Mouse (Mus musculus) limb, embryonic 13.5 days (tissue): Measurements from ENCODE around the gene Jak2. TPM values are rescaled to one million over a fixed set of nuclear protein-coding genes. Genes with fewer than 3 reads are reported as not detected.
A peak's percentile ranks its signal among the peaks of the same experiment; 100 is the strongest.

Experiments used
- ATAC-seq: fragments of 200-750 bp; cut with Nextera tagmentation; 2 replicates; pipeline ENCODE4 v1.8.0; 2017; ENCODE audit warnings: low read depth, moderate number of reproducible peaks, moderate TSS enrichment; ENCODE audit not compliant: low FRiP score
- H3K27ac ChIP-seq: fragments of 300-500 bp; sonication (generic); 2 replicates; pipeline ENCODE4 v1.5.1; 2015; ENCODE audit warnings: inconsistent platforms, mild to moderate bottlenecking, moderate library complexity
- H3K27me3 ChIP-seq: fragments of 300-500 bp; sonication (generic); 2 replicates; pipeline ENCODE4 v1.6.1; 2015; ENCODE audit warnings: mild to moderate bottlenecking, inconsistent platforms
- H3K36me3 ChIP-seq: fragments of 300-500 bp; sonication (generic); 2 replicates; pipeline ENCODE4 v1.6.1; 2015; ENCODE audit warnings: inconsistent platforms, mild to moderate bottlenecking, moderate library complexity
- H3K4me1 ChIP-seq: fragments of 300-500 bp; sonication (generic); 2 replicates; pipeline ENCODE4 v1.6.1; 2015; ENCODE audit warnings: inconsistent platforms
- H3K4me2 ChIP-seq: fragments of 300-500 bp; sonication (generic); replicated peaks from 2 replicates; pipeline ENCODE4 v1.6.1; 2015; ENCODE audit warnings: inconsistent platforms, mild to moderate bottlenecking, moderate library complexity
- H3K4me3 ChIP-seq: fragments of 300-500 bp; sonication (generic); 2 replicates; pipeline ENCODE4 v1.5.1; 2015; ENCODE audit warnings: moderate library complexity, mild to moderate bottlenecking, inconsistent platforms
- H3K9ac ChIP-seq: fragments of 300-500 bp; sonication (generic); 2 replicates; pipeline ENCODE4 v1.6.1; 2015; ENCODE audit warnings: mild to moderate bottlenecking, inconsistent platforms
- H3K9me3 ChIP-seq: fragments of 300-500 bp; sonication (generic); 2 replicates; pipeline ENCODE4 v1.6.1; 2016; ENCODE audit warnings: inconsistent platforms
- WGBS: fragments of 180-500 bp; shearing (Covaris S2); methylation state at CpG from one replicate; pipeline ENCODE4 v1.1.7; 2015; 5-methylcytosine and 5-hydroxymethylcytosine counted together
- polyA plus RNA-seq: library from polyadenylated mRNA; unstranded; fragments of >200 nt; fragmentation: Nextera tagmentation; extraction: Ambion mirVana; gene quantifications from 2 replicates; pipeline ENCODE4 v1.2.1, GENCODE M21; 2015

The Jak2 gene
- polyA plus RNA-seq, 1 experiment from 2014 or later: 9.8 TPM

DNA sequence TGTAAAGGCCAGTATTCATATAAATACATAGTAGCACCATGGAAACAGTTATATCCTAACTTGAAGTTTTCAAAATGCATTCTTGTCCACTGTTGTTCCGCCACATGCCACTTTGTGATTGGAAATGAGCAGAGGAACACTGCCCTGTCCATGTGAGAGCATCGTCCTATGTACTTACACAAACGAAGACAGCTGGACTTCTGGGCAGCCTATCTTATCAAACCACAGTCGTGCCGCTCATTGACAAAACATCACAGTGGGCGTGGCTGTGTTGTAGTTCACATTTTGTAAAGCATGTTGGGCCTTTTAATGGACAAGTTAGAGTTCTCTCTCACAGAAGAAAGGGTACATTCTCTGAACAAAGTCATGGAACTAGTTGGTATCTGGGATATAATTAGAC, 18.9 kb upstream of the Jak2 start:
- Histone ChIP-seq H3K27ac (no peak overlapping the region), H3K9ac (no peak overlapping the region), H3K4me2 (no peak overlapping the region), H3K4me3 (no peak overlapping the region), H3K27me3 (no peaks in the 10 kb centered on the region), H3K9me3 (no peaks in the 10 kb centered on the region), H3K4me1 (peaks cover 5% of the 10 kb centered on the region; the same call in 1 of the 2 replicates), H3K36me3 (no peaks in the 10 kb centered on the region)
- 86% methylated on average over 6 of the region's 6 CpGs for WGBS
- no peak for ATAC-seq

DNA sequence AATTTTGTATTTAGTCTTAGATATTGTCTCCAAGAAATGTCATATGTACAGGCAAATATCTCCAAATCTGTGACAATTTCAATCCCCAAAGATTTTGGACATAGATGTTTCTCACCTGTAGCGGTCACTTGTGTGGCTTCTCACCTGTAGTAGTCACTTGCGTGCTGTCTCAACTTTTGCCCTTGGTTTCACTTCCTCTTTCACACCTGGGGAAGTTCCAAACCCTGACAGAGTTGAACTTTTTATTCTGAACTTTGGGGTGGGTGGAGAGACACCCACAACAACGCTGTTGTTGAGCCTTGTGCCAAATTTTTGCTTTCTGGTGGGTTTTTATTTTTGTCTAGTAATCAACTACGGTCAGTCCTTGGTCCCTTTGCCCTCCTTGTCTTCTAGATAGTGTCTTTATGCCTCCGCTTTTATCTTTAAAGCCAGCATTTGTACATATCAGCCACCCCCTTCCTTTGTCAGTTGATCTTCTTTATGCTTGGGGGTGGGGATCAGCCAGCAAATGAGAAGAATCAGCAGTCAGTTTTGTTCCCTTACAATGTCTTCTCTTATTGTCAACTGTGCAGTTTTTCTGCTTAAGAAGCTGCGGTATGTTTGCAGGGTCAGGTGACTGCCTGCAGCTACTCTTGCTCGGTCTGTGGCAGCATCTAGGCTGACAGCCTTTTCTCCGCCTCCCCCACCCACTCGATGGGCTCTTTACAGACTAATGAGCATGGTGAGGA, 14.8 kb upstream of the Jak2 start:
- no peaks in the 10 kb centered on the region for H3K27me3 ChIP-seq
- WGBS: 66% methylated on average over 9 of the region's 9 CpGs
- H3K4me2 ChIP-seq: no peak overlapping the region
- no peaks in the 10 kb centered on the region for H3K9me3 ChIP-seq
- H3K9ac ChIP-seq: no peak overlapping the region
- no peaks in the 10 kb centered on the region for H3K36me3 ChIP-seq
- H3K4me3 ChIP-seq: no peak overlapping the region
- no peak overlapping the region for H3K27ac ChIP-seq
- no peak for ATAC-seq
- peaks cover 13% of the 10 kb centered on the region for H3K4me1 ChIP-seq

DNA sequence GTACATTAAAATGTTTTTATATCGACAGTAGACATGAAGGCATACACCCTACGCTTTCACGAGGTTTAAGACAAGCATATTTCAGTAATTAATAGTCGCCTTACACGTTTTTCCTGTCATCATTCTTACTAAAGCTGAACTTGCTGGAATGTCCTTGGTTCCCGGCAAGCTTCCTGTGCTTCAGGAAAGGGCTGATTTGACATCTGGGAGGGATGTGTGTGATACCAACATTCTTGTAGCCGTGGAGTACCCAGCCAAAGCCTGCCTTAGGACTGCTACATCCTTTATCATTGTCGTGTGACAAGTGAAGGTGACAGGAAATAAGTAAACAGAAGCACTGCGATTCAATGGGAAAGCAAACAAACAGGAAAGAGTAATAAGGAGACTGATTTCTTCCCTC, 13.5 kb upstream of the Jak2 start:
- Histone ChIP-seq H3K9ac (no peak overlapping the region), H3K4me2 (peak overlapping the region; percentile 17), H3K27me3 (no peaks in the 10 kb centered on the region), H3K4me3 (no peak overlapping the region), H3K4me1 (peaks cover 13% of the 10 kb centered on the region), H3K9me3 (no peaks in the 10 kb centered on the region), H3K27ac (no peak overlapping the region), H3K36me3 (no peaks in the 10 kb centered on the region)
- no peak for ATAC-seq
- WGBS: 34% methylated on average over 9 of the region's 9 CpGs

DNA sequence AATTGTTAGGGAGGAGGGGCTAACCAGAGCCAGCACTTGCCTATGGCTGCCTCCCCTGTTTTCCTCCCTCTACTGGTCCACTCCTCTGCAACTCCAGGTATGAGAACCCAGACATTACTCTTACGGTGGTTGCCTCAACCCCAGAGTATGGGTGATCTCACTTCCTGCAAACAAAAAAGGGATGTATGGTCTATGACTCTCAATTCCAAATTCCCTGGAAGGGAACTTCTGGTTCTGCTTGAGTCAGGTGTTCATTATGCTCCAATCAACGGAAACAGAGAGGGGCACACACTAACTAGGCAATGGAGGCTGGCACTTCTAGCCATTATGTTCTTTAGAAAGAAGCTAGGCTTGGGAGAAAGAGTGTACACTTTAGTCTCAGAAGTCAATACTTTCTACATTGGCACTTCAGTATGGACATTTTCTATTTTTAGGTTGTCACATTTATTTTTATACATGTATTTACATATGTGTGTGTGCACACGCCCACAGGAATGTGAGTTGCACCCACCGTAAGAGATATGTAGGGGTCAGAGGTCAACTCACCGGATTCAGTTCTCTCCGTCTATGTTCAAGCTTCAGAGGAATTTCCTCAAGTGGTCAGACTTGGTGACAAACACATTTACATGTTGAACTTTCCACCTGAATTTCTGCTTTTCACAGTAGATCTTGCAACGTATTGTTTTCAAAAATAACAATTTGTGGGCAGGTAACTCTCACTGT, 12.0 kb upstream of the Jak2 start:
- WGBS: 82% methylated on average over 7 of the region's 7 CpGs
- Histone ChIP-seq H3K27ac (no peak overlapping the region), H3K4me2 (no peak overlapping the region), H3K4me1 (peaks cover 13% of the 10 kb centered on the region), H3K36me3 (no peaks in the 10 kb centered on the region), H3K9ac (no peak overlapping the region), H3K4me3 (no peak overlapping the region), H3K27me3 (no peaks in the 10 kb centered on the region), H3K9me3 (no peaks in the 10 kb centered on the region)
- ATAC-seq: no peak

DNA sequence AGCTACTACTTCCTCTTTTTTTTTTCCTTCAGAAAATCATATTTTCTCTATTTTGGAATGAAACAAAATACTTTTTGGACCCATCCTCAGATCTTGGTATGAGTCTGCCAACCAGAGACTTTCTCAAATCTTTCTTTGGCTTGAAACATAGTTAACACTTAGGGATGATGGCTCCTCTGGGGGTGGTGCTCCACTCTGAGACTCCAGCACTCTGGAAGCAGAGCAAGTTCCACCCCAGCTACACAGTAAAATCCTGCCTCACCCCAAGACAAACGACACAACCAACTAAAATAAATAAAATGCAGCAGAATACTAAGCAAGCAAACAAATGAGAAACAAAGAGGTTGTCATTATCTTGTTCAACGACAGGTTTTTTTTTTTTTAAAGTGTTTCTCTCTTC, 11.0 kb upstream of the Jak2 start:
- H3K4me3 ChIP-seq: no peak overlapping the region

DNA sequence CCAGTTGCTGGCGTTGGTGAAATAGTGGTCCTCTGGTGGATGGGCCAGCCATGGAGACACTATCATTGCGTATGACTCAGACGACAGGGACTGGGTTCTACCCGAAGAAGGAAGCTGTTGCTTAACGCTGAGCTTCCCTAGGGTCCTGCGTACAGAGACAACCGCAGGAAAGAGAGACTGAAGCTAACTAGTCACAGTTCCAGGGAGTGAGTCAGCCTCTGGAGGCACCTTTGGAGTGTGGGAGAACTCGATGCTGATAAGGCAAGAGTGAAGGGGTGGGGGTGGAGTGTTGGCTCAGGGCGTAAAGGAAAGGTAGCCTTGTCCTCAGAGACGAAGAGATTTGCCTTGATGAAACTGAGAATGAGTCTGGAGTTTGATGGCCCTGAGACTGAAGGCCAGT, 10.0 kb upstream of the Jak2 start:
- Histone ChIP-seq H3K9ac (no peak overlapping the region), H3K27ac (no peak overlapping the region), H3K9me3 (no peaks in the 10 kb centered on the region), H3K36me3 (no peaks in the 10 kb centered on the region), H3K4me2 (no peak overlapping the region), H3K4me3 (no peak overlapping the region), H3K4me1 (peaks cover 13% of the 10 kb centered on the region), H3K27me3 (no peaks in the 10 kb centered on the region)
- WGBS: 77% methylated on average over 10 of the region's 10 CpGs
- ATAC-seq: no peak

More for the DNA sequence above, 11.0 kb upstream of the Jak2 start:
- Histone ChIP-seq H3K36me3 (no peaks in the 10 kb centered on the region), H3K9me3 (no peaks in the 10 kb centered on the region), H3K4me1 (peaks cover 13% of the 10 kb centered on the region), H3K4me2 (no peak overlapping the region), H3K9ac (no peak overlapping the region), H3K27me3 (no peaks in the 10 kb centered on the region), H3K27ac (no peak overlapping the region)
- 66% methylated on average over 2 of the region's 2 CpGs for WGBS
- no peak for ATAC-seq

DNA sequence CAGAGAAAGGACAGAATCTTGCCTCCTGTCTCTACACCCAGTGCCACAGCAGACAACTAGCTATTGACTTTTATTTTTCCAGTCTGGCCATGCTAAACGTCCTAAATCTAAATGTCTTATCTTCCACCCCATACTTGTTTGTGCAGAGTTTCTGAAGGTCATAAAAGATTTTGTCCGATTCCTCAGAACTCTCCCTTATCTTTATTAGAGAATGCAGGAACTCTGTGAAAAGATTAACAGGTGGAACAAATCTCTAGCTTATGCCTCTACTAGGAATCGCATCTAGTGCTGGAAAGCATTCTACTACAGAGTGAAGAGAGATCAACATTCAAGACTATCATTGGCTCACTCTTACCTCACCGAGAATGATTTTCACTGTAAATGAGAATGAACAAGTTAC, 1.7 kb upstream of the Jak2 start:
- no peak for ATAC-seq
- Histone ChIP-seq H3K9ac (no peak overlapping the region), H3K4me3 (peak overlapping the region; percentile 89), H3K4me1 (peaks cover 33% of the 10 kb centered on the region), H3K27me3 (no peaks in the 10 kb centered on the region), H3K27ac (no peak overlapping the region), H3K4me2 (peak overlapping the region; percentile 81), H3K9me3 (no peaks in the 10 kb centered on the region), H3K36me3 (no peaks in the 10 kb centered on the region)
- WGBS: 58% methylated on average over 4 of the region's 4 CpGs

DNA sequence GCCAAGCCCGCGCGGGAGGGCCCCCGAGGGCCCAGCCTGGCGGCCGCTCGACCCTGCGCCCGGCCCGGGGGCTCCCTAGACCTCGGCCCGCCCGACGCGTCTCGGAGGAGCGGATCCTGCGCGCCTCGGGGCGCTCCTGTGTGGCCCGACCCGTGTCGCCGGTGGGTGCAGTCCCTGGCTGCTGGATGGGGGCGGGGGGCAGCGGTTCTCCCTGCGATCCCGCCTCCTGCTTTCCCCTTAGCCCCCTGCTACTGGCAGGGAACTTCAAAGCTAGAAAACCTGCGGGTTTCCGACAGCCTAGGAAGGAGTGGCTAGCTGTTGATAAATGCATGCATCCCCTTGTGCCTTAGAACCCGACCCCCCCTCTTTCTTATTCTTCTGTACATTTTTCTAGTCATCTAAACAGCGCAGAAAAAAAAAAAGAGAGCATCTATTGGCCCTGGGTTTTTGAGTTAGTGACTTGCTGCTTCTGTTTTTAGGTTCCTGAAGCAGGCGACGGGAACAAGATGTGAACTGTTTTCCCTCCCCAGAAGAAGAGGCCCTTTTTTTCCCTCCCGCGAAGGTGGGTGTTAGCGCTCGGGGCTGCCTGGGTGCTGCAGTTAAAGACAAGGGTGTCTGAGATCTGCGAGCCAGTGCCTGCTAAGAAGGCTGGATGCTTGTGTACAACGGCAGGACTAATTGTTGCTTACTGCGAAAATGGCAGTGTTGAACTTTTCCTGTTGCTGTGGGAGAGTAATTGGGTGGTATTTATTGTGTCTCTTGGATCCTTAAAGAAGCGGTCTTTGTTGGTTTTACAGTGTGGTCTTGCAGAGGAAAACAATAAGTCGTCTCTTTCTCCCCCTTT, 552 bp downstream of the Jak2 start:
- peak overlapping the region; percentile 81 for H3K4me2 ChIP-seq
- no peaks in the 10 kb centered on the region for H3K36me3 ChIP-seq
- peak; percentile 60; the same call in 1 of the 2 replicates for ATAC-seq
- peak overlapping the region; percentile 96 for H3K27ac ChIP-seq
- no peaks in the 10 kb centered on the region for H3K9me3 ChIP-seq
- under 1% methylated on average over 37 of the region's 44 CpGs for WGBS
- no peaks in the 10 kb centered on the region for H3K27me3 ChIP-seq
- H3K4me1 ChIP-seq: peaks cover 33% of the 10 kb centered on the region
- peak overlapping the region; percentile 96 for H3K9ac ChIP-seq
- H3K4me3 ChIP-seq: peak overlapping the region; percentile 89

DNA sequence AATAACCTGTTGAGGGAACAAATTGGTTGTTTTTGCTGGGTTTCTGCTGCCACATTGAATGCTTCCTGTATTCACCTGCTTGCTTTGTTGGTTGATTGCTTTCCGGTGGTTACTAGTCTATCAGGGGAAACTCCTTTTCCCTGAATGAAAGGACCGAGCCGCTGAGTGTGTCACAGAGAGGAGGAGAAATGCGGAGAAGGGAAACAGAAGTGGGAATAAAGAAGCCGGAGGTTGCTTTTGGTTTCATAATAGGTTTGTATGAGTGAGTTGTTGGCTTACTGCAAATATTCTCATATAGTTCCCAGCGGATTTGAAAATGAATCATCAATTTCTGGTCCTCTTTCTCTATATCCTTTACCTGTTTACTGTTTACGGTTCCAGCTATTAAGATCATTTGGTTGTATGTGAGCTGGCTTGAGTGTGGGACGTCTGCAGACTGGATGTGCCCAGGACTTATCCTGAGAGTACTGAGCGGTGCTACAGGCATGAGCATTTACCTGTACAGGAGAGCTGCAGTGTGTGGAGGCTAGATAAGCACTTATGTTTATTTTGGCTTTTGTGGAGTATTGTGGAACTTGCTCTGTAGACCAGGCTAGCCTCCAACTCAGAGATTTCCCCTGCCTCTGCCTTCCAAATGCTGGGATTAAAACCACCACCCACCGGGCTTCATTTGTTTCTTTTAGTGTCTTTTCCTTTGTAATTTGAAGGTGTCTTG, 1.4 kb downstream of the Jak2 start:
- Histone ChIP-seq H3K9ac (peak overlapping the region; percentile 96), H3K4me2 (peak overlapping the region; percentile 81), H3K4me3 (peak overlapping the region; percentile 89), H3K27ac (no peak overlapping the region; the same call in 1 of the 2 replicates), H3K4me1 (peaks cover 33% of the 10 kb centered on the region), H3K36me3 (no peaks in the 10 kb centered on the region), H3K27me3 (no peaks in the 10 kb centered on the region), H3K9me3 (no peaks in the 10 kb centered on the region)
- 28% methylated on average over 10 of the region's 10 CpGs for WGBS
- ATAC-seq: no peak

DNA sequence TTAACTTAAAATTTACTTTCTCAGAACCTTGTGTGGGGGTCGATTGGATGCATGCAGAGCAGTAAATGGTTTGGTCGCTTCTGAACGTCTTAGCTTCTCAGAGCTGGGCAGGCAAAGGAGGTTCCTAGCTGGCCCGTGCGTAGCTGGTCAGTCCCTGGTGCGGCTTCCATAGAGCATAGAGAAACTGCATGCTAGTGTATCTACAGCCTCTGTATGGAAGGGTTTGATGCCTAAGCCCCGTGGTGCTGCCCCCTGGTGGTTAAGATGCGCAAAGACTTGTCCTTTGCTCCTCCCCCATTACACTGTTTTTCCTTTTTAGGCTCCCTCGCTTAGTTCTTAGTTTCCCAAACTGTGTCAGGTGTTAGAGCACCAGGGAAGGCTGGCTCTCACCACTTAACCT, 2.1 kb downstream of the Jak2 start:
- WGBS: 3% methylated on average over 9 of the region's 9 CpGs
- Histone ChIP-seq H3K36me3 (no peaks in the 10 kb centered on the region), H3K4me2 (peak overlapping the region; percentile 81), H3K9me3 (no peaks in the 10 kb centered on the region), H3K4me1 (peaks cover 33% of the 10 kb centered on the region), H3K4me3 (peak overlapping the region; percentile 89), H3K27me3 (no peaks in the 10 kb centered on the region), H3K9ac (0 out of 2 replicates have a peak overlapping the region, but pooled peaks have one; percentile 36), H3K27ac (no peak overlapping the region)
- peak; percentile 55; the same call in 1 of the 2 replicates for ATAC-seq

DNA sequence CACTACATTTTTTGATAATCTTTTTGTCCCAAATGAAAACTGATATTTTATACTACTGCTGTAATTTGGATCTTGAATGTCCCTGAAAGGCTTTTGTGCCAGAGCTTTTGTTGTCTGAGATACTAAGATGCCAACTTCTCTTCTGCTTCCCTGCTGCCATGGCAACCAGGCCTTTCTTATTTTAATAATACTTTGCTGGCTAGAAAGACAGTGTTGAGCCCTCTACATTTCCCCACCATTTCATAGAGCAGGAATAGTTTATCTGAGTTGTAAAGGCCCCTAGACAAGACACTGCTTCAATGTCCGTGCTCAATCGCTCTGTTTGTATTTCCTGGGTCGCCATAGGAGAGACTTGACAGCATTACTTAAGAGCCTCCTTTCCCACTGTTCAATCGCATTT, 3.0 kb downstream of the Jak2 start:
- Histone ChIP-seq H3K4me1 (peaks cover 29% of the 10 kb centered on the region), H3K4me2 (no peak overlapping the region), H3K9ac (no peak overlapping the region), H3K4me3 (no peak overlapping the region), H3K27me3 (no peaks in the 10 kb centered on the region), H3K36me3 (no peaks in the 10 kb centered on the region), H3K27ac (no peak overlapping the region), H3K9me3 (no peaks in the 10 kb centered on the region)
- no peak for ATAC-seq
- WGBS: 69% methylated on average over 4 of the region's 4 CpGs
